Mouse (Mus musculus) small intestine, adult 2 months (tissue): ENCODE results near the gene Cables2.

Experiments used
- CTCF ChIP-seq: fragments of 200-500 bp; IDR thresholded peaks from 2 replicates; pipeline ENCODE4 v1.5.1; 2012; ENCODE audit warnings: low read depth, mild to moderate bottlenecking, control low read depth, inconsistent platforms, low read length, moderate library complexity, mixed read lengths; ENCODE audit not compliant: insufficient replicate concordance, insufficient read length; ENCODE audit errors: extremely low read depth
- POLR2A ChIP-seq: fragments of 200-500 bp; IDR thresholded peaks from 2 replicates; pipeline ENCODE4 v1.6.1; 2012; ENCODE audit warnings: low read depth, mild to moderate bottlenecking, control low read depth, inconsistent platforms, low read length, moderate library complexity

DNA sequence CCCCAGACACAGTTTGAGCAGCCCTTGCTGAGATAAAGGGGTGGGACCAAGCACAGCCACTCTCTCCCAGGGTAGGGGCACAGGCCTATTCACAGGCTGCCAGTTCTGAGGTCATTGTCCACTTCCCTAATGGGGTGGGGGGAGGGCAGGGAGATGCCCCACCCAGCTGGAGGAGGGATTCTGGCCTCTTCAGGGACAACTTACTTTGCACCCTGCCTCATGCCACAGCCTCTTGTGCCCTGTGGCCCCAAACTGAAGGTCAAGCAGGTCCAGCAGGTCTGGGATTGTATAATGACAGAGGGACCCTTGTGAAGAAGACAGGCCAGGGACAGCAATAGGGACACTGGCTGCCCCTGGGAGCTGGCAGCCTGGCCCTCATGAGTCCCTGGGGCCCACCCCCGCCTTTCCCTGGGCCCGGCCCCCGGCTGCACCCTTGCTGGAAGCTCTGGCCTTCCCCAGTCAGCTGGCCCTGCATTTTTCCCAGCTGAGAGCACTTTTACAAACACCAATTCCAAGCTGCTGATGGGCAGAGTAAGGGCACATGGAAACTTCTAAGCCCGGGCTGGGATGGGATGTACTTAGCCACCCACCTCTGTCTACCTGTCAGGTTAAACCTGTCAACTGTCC lies 58.8 kb downstream of the Cables2 start:
- no peak for TF ChIP-seq CTCF
- TF ChIP-seq POLR2A = no peak
